In genomic region chr11:70882905-70883430, GRCm38 (mm10) we compare ENCODE assay signal across 24 mouse cellular contexts.
"Had no signal": no experiment of that assay in that cellular context is flagged by ENCODE, and none has a peak within 500 bp of the region (broad histone marks: within the 10 kb centered on the region; RNA-seq: fewer than 3 reads in every experiment).

No protein-coding gene starts in this region.

- H3K9ac ChIP-seq: heart, embryonic 12.5 days; hindbrain, embryonic 13.5 days; hindbrain, embryonic 15.5 days; limb, embryonic 13.5 days; limb, embryonic 15.5 days; liver, embryonic 12.5 days; liver, embryonic 14.5 days had no signal

- H3K4me1 ChIP-seq: heart, embryonic 10.5 days; heart, embryonic 12.5 days; hindbrain, embryonic 13.5 days; hindbrain, embryonic 15.5 days; limb, embryonic 13.5 days; limb, embryonic 15.5 days; liver, embryonic 12.5 days had no signal

- ATAC-seq: hindbrain, postnatal 0 days; intestine, embryonic 16.5 days; liver, embryonic 12.5 days had no signal

- H3K4me2 ChIP-seq: heart, embryonic 12.5 days; hindbrain, embryonic 13.5 days; hindbrain, embryonic 15.5 days; limb, embryonic 13.5 days; limb, embryonic 15.5 days; liver, embryonic 12.5 days had no signal

- H3K4me3 ChIP-seq: gastrocnemius, adult 2 months; heart, embryonic 10.5 days; heart, embryonic 12.5 days; hindbrain, embryonic 13.5 days; hindbrain, embryonic 15.5 days; limb, embryonic 13.5 days; limb, embryonic 15.5 days; liver, embryonic 12.5 days had no signal

- H3K9me3 ChIP-seq: heart, embryonic 10.5 days; heart, embryonic 12.5 days; hindbrain, embryonic 13.5 days; hindbrain, embryonic 15.5 days; limb, embryonic 13.5 days; limb, embryonic 15.5 days; liver, embryonic 12.5 days had no signal

- H3K27ac ChIP-seq: gastrocnemius, adult 2 months; heart, embryonic 10.5 days; hindbrain, embryonic 13.5 days; hindbrain, embryonic 15.5 days; hindbrain, postnatal 0 days; limb, embryonic 13.5 days; limb, embryonic 15.5 days; liver, embryonic 12.5 days; liver, embryonic 14.5 days had no signal

- H3K27me3 ChIP-seq: heart, embryonic 12.5 days; hindbrain, embryonic 13.5 days; hindbrain, embryonic 15.5 days; limb, embryonic 13.5 days; limb, embryonic 15.5 days; liver, embryonic 12.5 days had no signal

- DNase-seq: gastrocnemius, adult 2 months; gastrocnemius, postnatal 10 days; gastrocnemius, postnatal 25 days; heart, adult 18-20 months; heart, postnatal 10 days; heart, postnatal 36 days; kidney, adult 11 months; kidney, adult 2 months; kidney, adult 9 months; kidney, postnatal 14 days; kidney, postnatal 36 days; layer of hippocampus, adult 9-11 months; layer of hippocampus, postnatal 36 days; left cerebral cortex, postnatal 4 days had no signal
